Mouse (Mus musculus): ENCODE measurements around the gene Asic1.

The Asic1 gene

DNA sequence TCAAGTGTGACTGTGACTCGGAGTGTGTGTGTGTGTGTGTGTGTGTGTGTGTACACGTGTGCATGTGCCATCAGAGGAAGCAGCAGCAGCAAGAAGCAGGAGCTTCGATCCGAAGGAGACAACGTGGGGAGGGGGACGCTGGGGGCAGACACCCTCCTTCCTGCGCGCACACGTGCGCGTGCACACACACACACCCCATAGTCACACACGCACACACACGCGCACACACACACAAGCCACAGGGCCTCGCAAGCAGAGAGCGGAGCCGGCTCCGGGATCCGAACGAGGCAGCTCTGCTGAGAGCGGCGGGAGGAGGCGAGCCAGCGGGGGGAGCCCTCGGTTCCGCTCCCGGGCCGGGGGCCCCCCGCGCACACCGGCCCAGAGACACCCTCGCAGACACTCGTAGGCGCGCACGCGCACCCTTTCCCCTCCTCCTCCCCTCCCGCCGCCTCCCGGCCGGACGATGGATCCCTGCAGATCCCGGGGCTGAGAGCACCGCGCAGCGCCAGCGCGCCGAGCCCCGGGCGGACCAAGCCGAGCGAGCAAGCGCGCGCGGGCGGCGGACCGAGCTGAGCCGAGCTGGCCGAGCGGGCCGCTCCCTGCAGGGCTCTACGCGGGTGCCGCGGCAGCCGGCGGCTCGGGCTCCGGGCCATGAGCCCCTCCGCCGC is at the start of gene Asic1:
Asic1 (plus strand) TSS at position 215 of the 668 bp plus-strand sequence.
- peak in 1 of 2 experiments; percentile 20 for DNase-seq (ENCODE audit: low spot score in 2 of 2)

DNA sequence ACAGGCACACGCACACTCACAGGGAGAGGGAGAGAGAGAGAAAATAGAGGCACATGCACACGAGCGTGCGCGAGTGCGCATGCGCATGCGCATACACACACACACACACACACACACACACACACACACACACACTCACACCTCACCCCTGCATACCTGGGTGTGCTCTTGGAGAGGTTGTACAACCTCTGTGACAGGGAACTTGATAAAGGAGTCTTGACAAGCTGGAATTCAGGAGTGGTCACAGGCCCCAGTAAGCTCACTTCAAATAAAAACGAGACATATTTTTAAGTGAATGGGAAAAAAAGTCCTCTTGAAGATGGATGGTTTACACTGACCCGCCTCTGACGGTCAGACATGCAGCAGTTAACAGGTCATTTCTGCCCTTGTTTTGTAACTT is 48.1 kb upstream of the Asic1 start:
- DNase-seq (ENCODE audit: low spot score in 2 of 2), result no peak

DNA sequence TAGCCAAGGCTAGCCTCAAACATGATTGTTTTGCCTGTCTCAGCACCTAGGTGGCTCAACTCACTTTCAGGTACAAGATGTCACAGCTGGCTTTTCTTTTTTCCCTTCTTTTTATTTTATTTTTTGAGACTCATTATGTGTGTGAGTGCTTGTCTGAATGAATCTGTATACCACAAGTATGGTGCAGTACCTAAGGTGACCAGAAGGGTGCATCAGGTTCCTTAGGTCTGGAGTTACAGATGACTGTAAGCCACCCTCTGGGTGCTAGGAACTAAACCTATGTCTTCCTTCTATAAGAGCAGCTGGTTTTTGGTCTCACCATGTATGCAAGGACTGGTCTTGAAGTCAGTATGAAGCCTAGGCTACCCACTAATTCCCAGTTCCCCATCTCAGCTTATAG is 38.5 kb upstream of the Asic1 start:
- peak in 1 of 2 experiments; percentile 53 for DNase-seq (ENCODE audit: low spot score in 2 of 2)

DNA sequence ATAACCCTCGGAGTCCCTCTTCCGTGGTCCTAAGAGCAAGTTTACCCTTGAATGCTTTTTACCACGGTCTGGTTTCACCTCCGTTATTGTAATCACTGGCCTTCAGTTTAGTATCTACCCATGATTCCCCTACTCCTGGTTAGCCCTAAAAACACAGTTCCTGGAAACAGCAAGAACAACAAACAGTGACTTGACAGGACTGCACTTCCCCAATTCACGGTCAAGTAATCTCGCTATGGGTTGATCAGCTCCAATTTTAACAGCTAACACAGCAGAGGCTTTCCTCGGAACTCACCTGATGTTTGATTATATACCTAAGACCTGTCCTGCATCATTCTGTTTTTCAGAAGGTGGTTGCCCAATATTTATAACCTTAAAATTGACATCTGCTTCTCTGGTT is 35.5 kb upstream of the Asic1 start:
- no peak for DNase-seq (ENCODE audit: low spot score in 2 of 2)

DNA sequence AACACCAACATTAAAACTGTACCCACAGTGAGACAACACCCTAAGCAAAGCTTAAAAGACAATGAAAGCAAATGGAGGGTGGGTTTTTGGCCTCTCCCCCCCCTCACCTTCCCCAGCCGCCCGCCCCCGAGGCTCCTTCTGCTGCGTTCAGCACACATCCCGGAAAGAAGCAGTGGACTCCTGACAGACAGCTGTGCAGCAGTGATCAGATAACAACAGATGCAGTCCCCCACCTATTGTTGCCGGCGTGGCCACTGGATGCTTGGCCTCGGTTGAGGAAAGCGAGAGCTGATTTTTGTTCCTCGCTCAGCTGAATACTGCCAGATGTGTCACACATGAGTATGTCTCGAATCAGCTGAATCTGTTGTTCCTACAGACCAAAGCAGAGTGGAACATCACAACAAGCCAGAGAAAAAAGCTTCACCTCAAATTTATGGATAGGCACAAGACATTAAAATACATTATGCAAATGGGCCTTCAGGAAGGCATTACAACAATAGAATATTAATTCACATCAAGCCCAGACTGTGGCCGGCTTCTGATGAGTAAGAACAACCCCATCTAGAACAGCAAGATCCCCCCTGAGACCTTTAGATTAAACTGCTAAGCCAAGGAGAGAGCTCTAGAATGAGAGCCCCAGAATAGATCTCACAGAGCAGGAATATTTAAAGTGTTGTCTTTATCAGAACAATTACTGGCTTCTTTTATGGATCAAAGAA is 32.6 kb upstream of the Asic1 start:
- DNase-seq (ENCODE audit: low spot score in 2 of 2), result no peak

DNA sequence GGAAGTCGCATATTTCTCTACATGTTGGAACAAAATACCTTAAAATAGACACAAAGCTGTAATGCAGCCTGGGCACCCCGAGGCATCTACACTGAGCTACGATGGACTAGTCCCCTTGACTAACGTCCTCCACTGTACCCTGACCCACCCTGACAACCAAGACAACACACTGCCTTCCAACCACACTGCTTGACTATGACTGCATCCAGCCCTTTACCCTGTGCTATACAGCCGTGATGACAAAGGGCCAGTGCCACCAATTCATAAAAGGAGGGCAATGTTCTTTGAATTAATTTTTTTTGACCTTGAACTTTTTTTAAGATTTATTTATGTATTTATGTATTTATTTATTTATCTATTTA is 32.1 kb upstream of the Asic1 start:
- DNase-seq (ENCODE audit: low spot score in 2 of 2), result no peak

DNA sequence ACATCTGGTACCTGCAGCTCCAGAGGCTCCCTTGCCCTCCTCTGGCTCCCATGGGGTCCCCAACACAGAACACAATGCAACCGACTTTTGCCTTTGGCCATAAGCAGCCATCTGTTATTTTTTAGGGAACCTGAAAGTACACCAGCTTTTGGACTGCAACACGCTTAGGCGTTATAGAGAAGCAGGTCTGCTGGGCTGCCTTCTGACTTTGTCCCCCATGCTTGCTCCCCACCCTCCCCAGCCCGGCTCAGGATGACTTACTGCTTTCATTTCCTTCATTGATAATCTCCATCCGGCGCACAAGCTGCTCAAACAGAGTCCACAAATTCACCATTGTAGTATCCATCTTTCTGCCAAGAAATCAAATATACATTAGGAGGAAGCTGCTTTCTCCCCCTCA is 27.5 kb upstream of the Asic1 start:
- DNase-seq (ENCODE audit: low spot score in 2 of 2), result no peak

DNA sequence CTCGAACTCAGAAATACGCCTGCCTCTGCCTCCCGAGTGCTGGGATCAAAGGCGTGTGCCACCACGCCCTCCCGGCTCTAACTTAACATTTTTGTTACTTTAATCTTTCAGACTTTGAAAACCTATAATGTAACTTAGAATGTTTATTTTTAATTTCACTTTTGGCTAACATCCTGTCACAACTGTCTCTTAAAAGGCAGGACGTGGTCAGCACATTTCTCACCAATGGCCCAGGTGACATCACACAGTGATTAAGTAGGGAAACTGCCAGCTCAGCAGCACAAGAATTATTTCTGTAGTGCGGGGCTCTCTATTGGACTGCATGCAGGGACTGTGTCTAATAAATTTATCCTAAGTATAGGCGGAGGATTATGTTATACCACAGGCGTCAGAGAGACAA is 26.3 kb upstream of the Asic1 start:
- no peak for DNase-seq (ENCODE audit: low spot score in 2 of 2)

DNA sequence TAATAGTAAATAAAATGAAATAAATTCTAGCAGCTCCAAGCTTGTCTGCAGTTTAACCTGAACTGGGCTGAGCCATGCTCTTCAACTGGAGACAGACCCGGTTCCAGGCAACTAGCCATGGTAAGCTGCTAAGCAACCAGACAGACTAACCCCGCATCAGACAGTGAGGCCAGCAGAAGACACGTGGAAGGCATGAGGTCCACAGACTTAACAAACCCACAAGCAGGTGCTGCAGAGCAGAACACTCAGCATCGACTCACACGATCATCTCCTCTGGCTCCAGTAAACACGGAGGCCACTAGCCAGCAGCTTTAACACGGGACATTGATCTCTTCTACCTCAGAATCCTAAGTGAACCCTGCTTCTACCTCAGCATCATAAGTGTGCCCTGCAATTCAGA is 25.4 kb upstream of the Asic1 start:
- DNase-seq (ENCODE audit: low spot score in 2 of 2), result no peak

DNA sequence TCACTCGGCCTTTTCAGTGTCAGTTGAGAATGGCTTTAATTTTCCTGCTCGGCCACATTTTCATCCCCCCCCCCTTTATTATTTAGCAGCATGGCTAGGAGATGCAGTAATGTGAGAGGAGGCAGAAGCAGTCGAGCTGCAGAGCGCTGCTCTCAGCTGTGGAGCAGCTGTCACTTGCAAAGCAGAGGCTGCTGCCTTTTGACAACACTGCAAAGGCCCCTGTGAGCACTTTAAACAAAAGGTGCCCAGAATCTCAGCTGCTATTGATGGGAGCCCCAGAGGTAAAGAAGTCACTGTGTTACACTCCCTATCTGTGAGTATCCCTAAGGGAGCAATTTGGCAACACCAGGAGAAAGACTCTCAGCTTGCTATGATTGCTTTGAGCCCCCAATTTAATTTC is 21.8 kb upstream of the Asic1 start:
- DNase-seq (ENCODE audit: low spot score in 2 of 2), result no peak

DNA sequence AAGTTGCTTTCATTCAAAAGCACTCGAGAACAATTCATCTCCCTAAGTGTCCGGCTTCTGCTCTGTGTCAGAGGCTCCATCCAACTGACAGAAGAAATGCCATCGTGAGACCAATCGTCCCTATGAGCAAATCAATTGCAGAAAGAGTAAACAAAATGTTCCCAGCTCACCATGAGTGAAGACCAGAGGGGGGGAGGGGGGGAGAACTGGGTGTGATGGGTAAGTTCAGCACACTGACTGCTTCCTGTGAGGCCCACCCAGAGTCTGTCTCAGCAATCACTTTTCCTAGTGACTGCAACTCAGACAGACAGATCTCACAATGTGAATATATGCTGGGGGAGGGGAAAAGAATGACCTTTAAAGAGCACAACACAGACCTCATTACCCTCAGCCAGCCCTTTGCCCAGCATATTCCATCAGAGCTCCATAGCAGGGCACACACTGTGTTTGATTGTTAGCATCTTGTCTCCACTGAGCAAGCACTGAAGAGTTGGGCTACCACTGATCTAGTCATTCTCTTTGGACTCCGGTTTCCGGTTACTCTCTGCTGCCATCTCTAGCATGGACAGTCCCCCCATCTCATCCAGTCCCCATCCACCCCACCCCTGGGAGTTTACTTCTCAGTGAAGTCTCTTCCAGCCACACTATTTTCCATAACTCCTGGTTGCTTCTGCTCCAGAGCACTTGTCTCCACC is 21.0 kb upstream of the Asic1 start:
- DNase-seq (ENCODE audit: low spot score in 2 of 2), result no peak

DNA sequence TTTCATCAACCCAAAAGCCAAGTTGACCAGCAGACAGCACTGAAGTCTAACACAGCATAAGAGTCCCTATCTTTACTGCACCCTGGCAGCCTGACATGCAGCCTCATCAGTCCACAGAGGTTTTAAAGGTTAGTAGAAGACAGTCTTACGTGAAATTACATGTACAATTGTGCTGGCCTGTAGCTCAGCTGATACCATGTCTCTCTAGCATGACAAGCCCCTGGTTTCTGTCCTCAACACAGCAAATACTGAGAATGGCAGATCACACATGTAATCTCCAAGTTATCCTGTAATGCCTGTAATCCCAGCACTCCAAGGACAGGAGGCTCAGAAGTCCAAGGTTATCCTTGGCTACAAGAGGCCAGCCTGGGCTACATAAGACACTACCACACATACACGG is 19.9 kb upstream of the Asic1 start:
- DNase-seq (ENCODE audit: low spot score in 2 of 2), result no peak

DNA sequence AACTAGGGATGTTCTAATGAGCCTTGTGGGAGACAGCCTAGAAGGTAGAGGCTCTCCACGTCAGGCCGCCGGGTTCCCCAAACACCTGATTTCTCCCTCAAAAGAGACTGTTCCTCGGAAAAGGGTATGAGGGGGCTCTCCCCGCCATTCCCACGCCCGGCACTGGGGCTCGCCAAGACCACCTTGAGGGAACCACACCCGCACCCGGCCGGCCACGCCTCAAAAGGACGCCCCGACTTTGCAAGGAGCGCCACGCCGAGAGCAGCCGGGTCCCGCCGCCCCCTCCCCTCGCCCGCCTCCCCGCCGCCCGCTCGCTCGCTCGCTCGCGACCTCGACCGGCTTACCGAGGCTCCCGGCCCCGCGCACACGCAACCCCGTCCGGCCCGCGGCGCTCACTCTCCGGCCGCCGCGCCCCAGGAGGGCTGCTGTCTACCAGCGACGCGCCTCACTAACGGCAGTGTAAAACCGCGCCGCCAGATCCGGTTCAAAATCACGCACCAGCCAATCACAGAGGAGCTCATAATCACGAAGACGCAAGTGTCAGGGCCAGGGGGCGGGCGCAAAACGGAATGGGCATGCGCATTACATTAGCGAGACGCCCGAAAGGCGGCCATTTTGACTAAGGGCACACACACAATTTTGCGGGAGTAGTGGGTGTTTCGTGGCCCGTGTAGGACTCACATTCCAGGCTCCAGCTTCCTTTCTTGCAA is 18.9 kb upstream of the Asic1 start, which contains the start of gene Racgap1:
Racgap1 (minus strand) TSS at position 494 of the 710 bp plus-strand sequence.
- DNase-seq (ENCODE audit: low spot score in 2 of 2), result peak; percentile 94 to 97

DNA sequence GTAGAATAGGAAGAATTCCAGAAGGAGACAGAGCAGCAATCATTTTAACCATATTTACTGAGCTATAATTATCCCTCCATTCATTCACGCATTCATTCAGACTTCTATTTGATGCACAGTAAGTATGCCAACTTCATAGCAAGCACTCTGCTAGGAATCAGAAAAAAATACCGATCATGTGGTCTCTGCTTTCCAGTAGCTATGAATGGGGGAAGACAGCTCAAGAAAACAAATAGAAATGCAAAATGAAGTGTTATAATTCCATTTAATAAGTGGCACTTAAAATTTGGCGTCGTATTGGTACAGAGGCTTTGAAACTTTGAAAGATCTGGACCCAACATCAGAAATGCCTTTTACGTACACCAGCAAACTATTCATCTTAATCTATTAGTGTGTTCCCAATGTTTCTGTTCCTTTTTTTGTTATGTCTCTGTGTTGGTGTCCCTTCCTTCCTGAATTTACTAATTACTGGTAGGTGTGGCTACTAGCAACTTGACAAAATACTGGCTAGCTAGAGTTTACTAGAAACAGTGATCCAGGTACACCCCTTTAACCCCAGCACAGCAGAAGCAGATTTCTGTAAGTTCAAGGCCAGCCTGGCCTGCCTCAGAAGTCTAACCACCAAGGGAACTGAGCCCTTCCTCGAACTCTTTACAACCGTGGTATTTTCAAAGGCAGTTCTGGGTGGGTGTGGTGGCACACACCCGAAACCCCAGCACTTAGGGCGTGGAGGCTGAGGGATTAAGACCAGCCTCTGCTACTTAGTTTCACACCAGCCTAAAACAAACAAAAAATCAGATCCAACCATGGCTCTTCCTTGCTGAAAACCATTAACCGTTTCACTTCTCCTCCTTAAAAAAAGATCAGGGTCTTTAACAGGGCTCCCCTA is 17.9 kb upstream of the Asic1 start:
- peak in 1 of 2 experiments; percentile 21 for DNase-seq (ENCODE audit: low spot score in 2 of 2)

DNA sequence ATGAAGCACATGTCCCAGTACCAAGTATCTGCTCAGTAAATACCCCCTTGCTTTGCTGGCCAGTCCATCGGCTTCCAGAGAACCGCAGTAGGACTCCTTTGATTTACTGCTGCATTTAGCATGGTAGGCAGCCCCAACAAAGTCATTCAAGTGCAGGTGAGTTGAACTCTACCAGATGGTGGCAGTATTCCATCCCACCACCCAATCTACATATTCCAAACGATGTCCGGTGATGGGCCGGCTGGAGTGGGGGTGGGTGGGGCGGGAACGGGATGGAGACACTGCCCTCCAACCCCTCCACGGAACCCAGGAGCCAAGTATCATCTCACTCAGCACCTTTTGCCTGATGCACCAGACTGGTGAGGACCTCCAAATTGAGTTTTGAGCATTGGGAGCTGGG is 16.9 kb upstream of the Asic1 start:
- no peak for DNase-seq (ENCODE audit: low spot score in 2 of 2)

DNA sequence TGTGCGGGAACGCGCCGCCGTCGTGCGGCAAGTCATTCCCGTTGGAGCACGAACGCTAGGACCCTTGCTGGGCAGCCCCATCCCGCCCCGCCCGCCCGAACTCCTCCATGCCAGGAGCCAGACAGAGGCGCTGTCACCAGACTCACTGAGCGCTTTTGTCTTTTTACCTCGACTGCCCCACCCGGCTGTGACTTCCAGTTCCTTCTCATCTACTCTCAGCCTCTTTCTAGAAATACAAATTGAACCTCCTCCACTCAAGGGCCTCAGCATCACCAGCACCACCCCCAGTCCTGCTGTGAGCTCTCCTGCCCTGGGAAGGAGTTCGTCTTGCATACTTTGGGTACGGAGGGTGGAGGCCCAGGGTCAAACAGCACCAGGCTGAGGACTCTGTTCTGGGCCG is 16.3 kb upstream of the Asic1 start:
- DNase-seq (ENCODE audit: low spot score in 2 of 2), result peak in 1 of 2 experiments; percentile 21

DNA sequence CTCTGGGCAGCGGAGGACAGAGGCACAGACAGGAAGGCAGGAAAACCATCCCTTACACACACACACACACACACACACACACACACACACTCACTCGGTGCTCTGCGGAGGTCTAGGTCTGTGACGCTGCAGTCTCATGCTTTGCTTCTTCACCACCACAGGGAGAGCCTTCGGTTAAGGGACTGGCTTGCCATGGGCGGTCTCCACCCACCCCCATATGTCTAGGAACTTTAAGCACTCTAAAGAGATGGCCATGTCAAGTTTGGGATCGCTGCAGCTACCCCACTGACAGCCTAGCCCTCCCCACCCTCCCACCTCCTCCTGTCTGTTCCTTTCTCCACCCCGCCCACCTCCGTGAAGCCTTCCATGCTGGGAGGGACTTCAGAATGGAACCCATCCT is 14.2 kb upstream of the Asic1 start:
- no peak for DNase-seq (ENCODE audit: low spot score in 2 of 2)

DNA sequence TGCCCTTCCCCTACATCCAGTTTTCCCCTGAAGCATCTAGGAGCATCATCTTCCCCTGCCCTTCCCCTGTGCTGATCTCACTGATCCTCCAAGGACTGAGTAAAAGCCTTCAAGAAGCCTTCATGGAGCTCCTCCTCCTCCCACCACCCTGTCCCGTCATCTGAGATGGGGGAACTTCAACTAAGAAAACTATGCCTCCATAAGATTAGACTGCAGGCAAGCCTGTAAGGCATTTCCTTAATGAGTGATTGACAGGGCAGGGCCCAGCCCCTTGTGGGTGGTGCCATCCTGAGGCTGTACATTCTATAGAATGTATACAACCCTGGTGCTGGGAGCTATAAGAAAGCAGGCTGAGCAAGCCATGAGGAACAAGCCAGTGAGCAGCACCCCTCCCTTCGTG is 11.7 kb upstream of the Asic1 start:
- no peak for DNase-seq (ENCODE audit: low spot score in 2 of 2)

DNA sequence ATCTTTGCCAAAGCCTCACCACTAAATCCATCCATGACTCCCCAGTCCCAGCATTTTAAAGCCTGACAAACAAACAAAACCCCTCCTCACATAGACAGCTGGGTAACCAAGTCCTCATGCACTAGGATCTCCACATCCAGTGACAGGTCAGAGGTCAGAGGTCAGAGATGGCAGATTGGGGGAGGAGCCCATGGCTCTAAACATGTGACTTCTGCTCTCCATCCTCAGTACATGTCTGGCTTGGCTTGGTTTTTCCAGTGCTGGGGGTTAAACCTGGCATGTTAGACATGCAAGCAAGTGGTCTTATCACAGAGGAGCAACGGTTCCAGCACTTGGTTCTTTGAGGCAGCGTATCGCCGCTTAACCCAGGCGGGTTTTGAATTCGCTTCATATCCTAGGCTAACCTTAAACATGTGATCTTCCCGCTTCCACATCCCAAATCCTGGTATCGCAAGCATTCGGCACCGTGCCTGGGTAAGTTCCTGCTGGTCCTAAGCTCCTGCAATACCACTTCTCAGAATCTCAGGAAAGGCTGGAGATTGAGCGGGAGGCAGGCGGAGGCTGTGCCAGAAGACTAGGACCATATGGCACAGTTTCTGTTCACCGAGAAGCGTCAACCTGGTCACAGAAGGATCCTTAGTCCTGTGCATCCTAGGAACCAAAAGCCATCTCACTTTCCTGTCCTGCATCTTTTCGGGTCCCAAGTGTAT is 8.9 kb upstream of the Asic1 start:
- DNase-seq (ENCODE audit: low spot score in 2 of 2), result no peak

DNA sequence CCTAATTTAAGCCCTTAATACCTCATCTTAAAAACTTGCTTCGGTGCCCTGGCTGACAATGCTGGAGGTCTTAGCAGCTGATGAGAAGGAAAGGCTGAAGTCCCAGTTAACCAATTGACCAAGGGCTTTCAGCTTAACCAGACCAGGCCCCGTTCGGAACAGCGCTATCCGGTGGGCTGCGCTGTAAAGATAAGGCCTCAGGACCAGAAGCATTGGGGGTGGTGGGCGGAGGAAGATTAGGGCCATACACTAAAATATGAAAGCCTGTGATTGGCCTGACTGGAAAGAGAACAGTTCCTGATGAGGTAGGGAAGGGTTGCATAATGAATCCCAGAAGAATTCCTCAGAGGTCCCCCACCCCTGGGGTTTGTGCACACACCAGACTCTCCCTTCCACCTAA is 7.8 kb upstream of the Asic1 start:
- no peak for DNase-seq (ENCODE audit: low spot score in 2 of 2)

Measured in spleen, postnatal 10 days (tissue).